Mouse (Mus musculus) ES-Bruce4 (cell line): Measurements from ENCODE around the gene Galr2.

Experiments used
- CTCF ChIP-seq: IDR thresholded peaks from one replicate; pipeline ENCODE4 v1.8.1; 2011; ENCODE audit warnings: low read depth, low read length
- EP300 ChIP-seq: IDR thresholded peaks from 2 replicates; pipeline ENCODE4 v1.6.1; 2011; ENCODE audit warnings: low read depth, low read length; ENCODE audit not compliant: insufficient read depth
- POLR2A ChIP-seq: IDR thresholded peaks from one replicate; pipeline ENCODE4 v1.8.1; 2011; ENCODE audit warnings: low read length; ENCODE audit not compliant: insufficient read depth

DNA sequence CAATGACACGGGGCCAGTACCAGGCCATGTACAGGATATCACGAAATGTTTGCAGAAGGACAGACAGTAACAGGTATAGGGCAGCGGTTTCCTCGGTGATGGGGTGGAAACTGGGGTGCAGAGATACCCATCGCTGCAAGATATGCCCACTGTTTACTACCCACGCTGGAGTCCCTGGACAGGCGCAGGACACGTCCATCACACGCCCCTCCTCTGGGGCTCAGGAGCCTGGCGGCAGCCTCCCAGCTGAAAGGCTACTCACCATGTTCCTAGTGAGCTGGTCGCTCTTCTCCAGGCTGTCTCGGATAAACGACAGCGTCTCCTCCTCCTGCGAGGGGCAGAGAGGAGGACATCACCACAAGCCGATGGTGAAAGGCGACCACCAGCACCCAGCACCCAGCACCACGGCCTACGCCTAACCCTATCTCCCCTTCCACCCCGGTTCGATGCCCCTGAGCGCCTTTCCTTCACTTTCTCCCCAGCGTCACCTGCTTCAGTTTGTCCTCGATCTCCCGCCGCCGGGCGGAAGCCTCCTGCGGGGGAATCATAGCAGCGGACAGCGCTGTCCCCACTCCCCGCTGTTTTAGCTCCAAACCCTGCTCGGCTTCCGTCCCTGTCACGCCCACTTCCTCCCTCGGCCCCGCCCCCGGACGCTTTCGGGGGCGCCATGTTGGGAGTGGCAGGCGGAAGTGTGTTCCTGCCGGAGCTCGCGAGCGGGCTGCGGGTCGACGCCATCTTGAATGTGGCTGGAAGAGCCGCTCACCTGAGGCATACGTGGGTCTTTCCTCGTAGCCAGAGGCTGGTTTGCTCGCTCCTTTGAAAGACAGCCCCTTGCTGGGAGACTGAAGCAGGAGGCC, 25.6 kb downstream of the Galr2 start:
- TF ChIP-seq CTCF: no peak
- no peak for TF ChIP-seq POLR2A
- TF ChIP-seq EP300: 0 out of 2 replicates have a peak, but pooled peaks have one; percentile 18
